Mouse (Mus musculus): ENCODE data around the gene Arl5a. TPM values are rescaled to one million over a fixed set of nuclear protein-coding genes. Genes with fewer than 3 reads are reported as not detected.

Arl5a gene
- total RNA-seq, 2 experiments from 2014 or later = 47.4 to 56.4 TPM

- DNase-seq = no peak
These were observed 65.0 kb downstream of the Arl5a start for GRCm38 (mm10) chr2:52359722-52360121.

DNA sequence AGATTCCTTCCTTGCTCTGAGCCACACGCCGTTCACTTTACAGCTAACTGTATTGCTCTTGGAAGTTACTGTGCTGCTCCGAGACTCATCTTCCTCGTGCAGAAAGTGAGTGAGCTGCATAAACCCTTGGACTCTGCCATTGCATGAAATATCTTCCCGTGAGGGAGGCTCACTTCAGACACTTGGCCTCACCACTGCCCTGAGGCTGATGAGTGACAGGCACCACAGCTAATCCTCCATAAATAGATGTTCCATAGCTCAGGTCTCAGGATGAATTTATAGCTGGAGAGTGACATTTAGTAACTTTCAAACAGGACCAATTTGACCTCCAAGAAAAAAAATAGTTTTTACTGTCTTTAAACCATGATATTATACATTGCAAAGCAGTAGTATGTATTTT is 66.5 kb downstream of the Arl5a start:
- no peak for DNase-seq

- DNase-seq = no peak
These were observed 73.7 kb downstream of the Arl5a start for GRCm38 (mm10) chr2:52351029-52351428.

Other genes with a start within 250 kb of the Arl5a start
- gene Neb, start 46.4 kb downstream of the Arl5a start, total RNA-seq (2021) = 1 to 10 TPM in 1 of 2 experiments, under 1 TPM in 1; 0.50 to 8.4 TPM